Mouse (Mus musculus) ES-E14 (cell line): ENCODE measurements around the gene Sorcs1.

ENCODE experiments used
- CHD2 ChIP-seq: IDR thresholded peaks from 2 replicates; pipeline ENCODE4 v1.6.1; 2014; ENCODE audit warnings: mild to moderate bottlenecking, low read depth, low read length, inconsistent platforms
- ZC3H11A ChIP-seq: IDR thresholded peaks from 2 replicates; pipeline ENCODE4 v1.6.1; 2012; ENCODE audit warnings: low read depth, mild to moderate bottlenecking, inconsistent platforms, low read length, borderline replicate concordance
- ZNF384 ChIP-seq: IDR thresholded peaks from 2 replicates; pipeline ENCODE4 v1.6.1; 2012; ENCODE audit warnings: low read depth, low read length, inconsistent platforms

- no peak for TF ChIP-seq ZC3H11A
- no peak for TF ChIP-seq ZNF384
- no peak for TF ChIP-seq CHD2
These were observed 163.3 kb downstream of the Sorcs1 start for GRCm38 (mm10) chr19:50515059-50515673.
